Mouse (Mus musculus) thymus, postnatal 25 days (tissue): ENCODE results near the gene H2-DMb2.
"Not testable (repeated sequence)": the region's sequence is repeated elsewhere in the genome, so short reads cannot be mapped to it uniquely, and the experiment has no call there.

ENCODE experiments used
- DNase-seq: peaks from one replicate; pipeline ENCODE4 v3.0.0; 2022

Gene H2-DMb2

GRCm38 (mm10) chr17:34138655-34139054, 4.5 kb upstream of the H2-DMb2 start:
- DNase-seq: no peak

GRCm38 (mm10) chr17:34139416-34139815, 3.7 kb upstream of the H2-DMb2 start:
- DNase-seq: no peak

GRCm38 (mm10) chr17:34140240-34140639, 2.9 kb upstream of the H2-DMb2 start:
- DNase-seq: no peak

- DNase-seq: no peak
Measured at GRCm38 (mm10) chr17:34141448-34141847, 1.7 kb upstream of the H2-DMb2 start.

GRCm38 (mm10) chr17:34142456-34143010, 574 bp upstream of the H2-DMb2 start:
- no peak for DNase-seq

GRCm38 (mm10) chr17:34143461-34143860, 354 bp downstream of the H2-DMb2 start:
- DNase-seq: no peak

- DNase-seq: not testable (repeated sequence)
Measured at GRCm38 (mm10) chr17:34144221-34144620, 1.1 kb downstream of the H2-DMb2 start.

- DNase-seq: no peak
Measured at GRCm38 (mm10) chr17:34144960-34145371, 1.9 kb downstream of the H2-DMb2 start.

GRCm38 (mm10) chr17:34152923-34153322, 9.8 kb downstream of the H2-DMb2 start, which contains the start of gene H2-DMb1:
TSS of gene H2-DMb1 (plus strand) at chr17:34153072.
- peak; percentile 39 for DNase-seq

GRCm38 (mm10) chr17:34155534-34155933, 12.4 kb downstream of the H2-DMb2 start:
- no peak for DNase-seq

- DNase-seq: peak; percentile 69
Measured at GRCm38 (mm10) chr17:34164202-34164895, 21.2 kb downstream of the H2-DMb2 start.

- peak; percentile 50 for DNase-seq
Measured at GRCm38 (mm10) chr17:34165033-34165730, 22.1 kb downstream of the H2-DMb2 start.

- peak; percentile 49 for DNase-seq
Measured at GRCm38 (mm10) chr17:34169279-34169678, 26.2 kb downstream of the H2-DMb2 start.

GRCm38 (mm10) chr17:34170487-34170876, 27.4 kb downstream of the H2-DMb2 start:
- no peak for DNase-seq

- peak; percentile 86 for DNase-seq
Measured at GRCm38 (mm10) chr17:34170877-34171498, 27.9 kb downstream of the H2-DMb2 start.

- DNase-seq: no peak
Measured at GRCm38 (mm10) chr17:34172528-34172927, 29.4 kb downstream of the H2-DMb2 start.

GRCm38 (mm10) chr17:34174075-34174474, 31.0 kb downstream of the H2-DMb2 start:
- no peak for DNase-seq

- DNase-seq: no peak
Measured at GRCm38 (mm10) chr17:34177179-34177578, 34.1 kb downstream of the H2-DMb2 start.

GRCm38 (mm10) chr17:34179019-34179418, 35.9 kb downstream of the H2-DMb2 start:
- DNase-seq: no peak

GRCm38 (mm10) chr17:34179913-34180859, 37.1 kb downstream of the H2-DMb2 start:
- no peak for DNase-seq

GRCm38 (mm10) chr17:34183564-34184219, 40.6 kb downstream of the H2-DMb2 start:
- DNase-seq: no peak

- no peak for DNase-seq
Measured at GRCm38 (mm10) chr17:34185526-34185925, 42.4 kb downstream of the H2-DMb2 start.
